9 mouse cellular contexts compared by ENCODE assay signal in the genomic region with DNA sequence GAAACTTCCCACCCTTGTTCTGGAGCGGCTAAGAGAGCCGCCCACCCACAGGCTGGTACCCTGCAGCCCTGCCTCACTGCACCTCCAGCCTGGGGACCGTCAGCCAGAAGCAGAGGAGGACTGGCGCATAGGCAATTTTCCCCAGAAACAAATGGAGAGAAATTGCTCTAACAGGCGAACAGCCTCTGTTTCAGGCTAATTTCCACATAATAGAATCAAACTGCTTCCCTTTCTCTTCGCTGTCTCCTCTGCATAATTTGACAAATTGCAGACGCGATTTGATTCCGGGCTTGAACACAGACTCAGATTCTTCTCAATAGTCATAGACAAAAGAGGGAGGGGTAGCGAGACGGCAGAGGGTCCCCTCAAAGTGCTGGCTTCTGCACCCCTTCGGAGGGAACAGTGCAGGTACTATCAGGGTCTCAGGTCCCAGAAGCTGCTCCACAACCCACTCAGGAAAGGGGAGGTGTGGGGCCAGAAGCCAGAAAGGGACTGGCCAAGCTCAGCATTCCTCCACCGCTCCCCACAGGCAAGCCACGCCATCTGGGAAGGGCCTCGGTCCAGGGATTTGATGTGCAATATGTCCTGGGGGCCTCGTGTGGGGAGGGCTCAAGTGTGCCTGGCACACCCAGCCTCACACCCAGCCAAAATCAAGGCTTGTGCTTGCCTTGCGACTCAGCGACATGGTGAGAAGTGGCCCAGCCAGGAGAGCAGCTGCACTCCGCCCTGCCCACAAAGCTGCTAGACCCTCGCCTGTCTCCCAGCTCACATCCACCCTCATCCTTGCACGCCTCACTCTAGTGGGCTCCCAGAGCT. TPM values are rescaled to one million over a fixed set of nuclear protein-coding genes. Genes with fewer than 3 reads are reported as not detected.
DNase-seq lines count a peak whose midpoint lies in the region; ATAC-seq lines count a peak whose summit lies in the region.
"Had no signal": no experiment of that assay in that cellular context is flagged by ENCODE, and none has a peak within 500 bp of the region (broad histone marks: within the 10 kb centered on the region; RNA-seq: fewer than 3 reads in every experiment).

No protein-coding gene starts in this region.

- ATAC-seq in neural tube, embryonic 11.5 days (ENCODE audit: insufficient read depth, low FRiP score, low TSS enrichment) = no peak

- no peak overlapping the region for H3K4me3 ChIP-seq in neural tube, embryonic 11.5 days (ENCODE audit: low read depth, low read length)
- H3K4me3 ChIP-seq: lung, embryonic 15.5 days had no signal

- H3K27me3 ChIP-seq in neural tube, embryonic 11.5 days (ENCODE audit: control insufficient read depth, insufficient read depth, low read length) = no peaks in the 10 kb centered on the region

- H3K4me2 ChIP-seq in neural tube, embryonic 11.5 days (ENCODE audit: low read depth) = no peak overlapping the region
- H3K4me2 ChIP-seq: lung, embryonic 15.5 days had no signal

- H3K9me3 ChIP-seq in neural tube, embryonic 11.5 days (ENCODE audit: control insufficient read depth, low read length) = no peaks in the 10 kb centered on the region
- H3K9me3 ChIP-seq: lung, embryonic 15.5 days had no signal

- peak overlapping the region; percentile 22; the same call in 1 of the 2 replicates for H3K9ac ChIP-seq in neural tube, embryonic 11.5 days (ENCODE audit: low read length)
- H3K9ac ChIP-seq: lung, embryonic 15.5 days had no signal

- DNase-seq in neural tube, embryonic 11.5 days (ENCODE audit: low spot score) = peak; percentile 25
- DNase-seq in neural tube, embryonic 10.5 days (ENCODE audit: extremely low spot score, low spot score) = no peak
- peak; percentile 59 for DNase-seq in fat pad, adult 2 months (ENCODE audit: extremely low read depth, low read depth, low spot score)
- DNase-seq in layer of hippocampus, adult 8-10 months (ENCODE audit: low spot score in 2 of 2) = peak; percentile 41 to 57
- DNase-seq in right cerebral cortex, postnatal 4 days = peak; percentile 47
- no peak for DNase-seq in thymus, postnatal 10 days (ENCODE audit: low spot score in 2 of 2)
- DNase-seq in spleen, postnatal 4 days (ENCODE audit: low spot score in 2 of 2) = no peak
- no peak for DNase-seq in urinary bladder, postnatal 4 days (ENCODE audit: low spot score in 2 of 2)

- no peak overlapping the region for H3K27ac ChIP-seq in neural tube, embryonic 11.5 days (ENCODE audit: low read depth, low read length)
- H3K27ac ChIP-seq: lung, embryonic 15.5 days had no signal

- H3K4me1 ChIP-seq in neural tube, embryonic 11.5 days (ENCODE audit: control insufficient read depth, insufficient read depth, low read length) = peaks cover 19% of the 10 kb centered on the region
- H3K4me1 ChIP-seq: lung, embryonic 15.5 days had no signal

- 44% methylated on average over 21 of the region's 21 CpGs for WGBS in neural tube, embryonic 11.5 days

- no peaks in the 10 kb centered on the region for H3K36me3 ChIP-seq in neural tube, embryonic 11.5 days (ENCODE audit: control insufficient read depth, insufficient read depth, low read length)
- H3K36me3 ChIP-seq: lung, embryonic 15.5 days had no signal

RNA-seq across cellular contexts. Expression of a gene that starts 53.7 kb away (rescaled TPM):
- polyA plus RNA-seq in neural tube, embryonic 11.5 days (2014; fragmentation: Nextera tagmentation; extraction: Ambion mirVana) = 0.12 TPM in 1 of 2 replicates, not detected in the other
- total RNA-seq in layer of hippocampus, adult 8-10 months (2022) = under 1 TPM in 2 of 4 experiments, not detected in 2; 0.16 to 0.36 TPM

Comparison
In these comparisons a context has a peak if more than half of its experiments do, and no peak if none do; other contexts are left out.
1. DNase-seq: peak in neural tube, embryonic 11.5 days (single experiment), fat pad, adult 2 months (single experiment), layer of hippocampus, adult 8-10 months (2 of 2) and right cerebral cortex, postnatal 4 days (single experiment); none in neural tube, embryonic 10.5 days (single experiment), thymus, postnatal 10 days (0 of 2), spleen, postnatal 4 days (0 of 2) and urinary bladder, postnatal 4 days (0 of 2).